Mouse (Mus musculus) liver, embryonic 14.5 days (tissue): Measurements from ENCODE around the gene Rora.

Experiments used
- CTCF ChIP-seq: IDR thresholded peaks from 2 replicates; pipeline ENCODE4 v1.5.1; 2016; ENCODE audit warnings: antibody characterized with exemption, low read depth, control low read depth
- EP300 ChIP-seq: IDR thresholded peaks from 2 replicates; pipeline ENCODE4 v1.6.1; 2016; ENCODE audit warnings: antibody characterized with exemption, low read depth

- no peak for TF ChIP-seq CTCF
- no peak for TF ChIP-seq EP300
Measured at GRCm38 (mm10) chr9:68655018-68656005, 1.7 kb downstream of the Rora start.
